Mouse (Mus musculus): ENCODE results near the gene Tnfrsf8. TPM values are rescaled to one million over a fixed set of nuclear protein-coding genes. Genes with fewer than 3 reads are reported as not detected.

The Tnfrsf8 gene
- polyA plus RNA-seq, 1 experiment: 0.68 TPM

GRCm38 (mm10) chr4:145322211-145322610 lies 7.2 kb upstream of the Tnfrsf8 start:
- WGBS: 75% methylated on average over 5 of the region's 5 CpGs
- no peaks in the 10 kb centered on the region for H3K36me3 ChIP-seq (ENCODE audit: control insufficient read depth, insufficient read depth, low read length)
- DNase-seq (ENCODE audit: low read depth in 1 of 2, low spot score in 2 of 2): no peak
- no peak overlapping the region for H3K4me3 ChIP-seq (ENCODE audit: extremely low read depth, insufficient read depth, insufficient read length)
- H3K27ac ChIP-seq (ENCODE audit: insufficient read depth, low read length): no peak overlapping the region
- H3K27me3 ChIP-seq (ENCODE audit: control insufficient read depth, insufficient read depth, low read length): no peaks in the 10 kb centered on the region
- TF ChIP-seq CTCF (IDR thresholded peaks at IDR 0.05; ENCODE audit: extremely low read depth, insufficient read depth, insufficient read length, insufficient replicate concordance) (no peak), POLR2A (IDR thresholded peaks at IDR 0.05; ENCODE audit: low read depth, low read length) (no peak)
- no peaks in the 10 kb centered on the region for H3K4me1 ChIP-seq (ENCODE audit: control insufficient read depth, insufficient read depth, insufficient read length)

GRCm38 (mm10) chr4:145320624-145321023 lies 5.7 kb upstream of the Tnfrsf8 start:
- no peaks in the 10 kb centered on the region for H3K36me3 ChIP-seq (ENCODE audit: control insufficient read depth, insufficient read depth, low read length)
- H3K4me3 ChIP-seq (ENCODE audit: extremely low read depth, insufficient read depth, insufficient read length): no peak overlapping the region
- TF ChIP-seq POLR2A (IDR thresholded peaks at IDR 0.05; ENCODE audit: low read depth, low read length) (no peak), CTCF (IDR thresholded peaks at IDR 0.05; ENCODE audit: extremely low read depth, insufficient read depth, insufficient read length, insufficient replicate concordance) (no peak)
- DNase-seq (ENCODE audit: low read depth in 1 of 2, low spot score in 2 of 2): no peak
- 85% methylated on average over 4 of the region's 4 CpGs for WGBS
- no peaks in the 10 kb centered on the region for H3K27me3 ChIP-seq (ENCODE audit: control insufficient read depth, insufficient read depth, low read length)
- H3K4me1 ChIP-seq (ENCODE audit: control insufficient read depth, insufficient read depth, insufficient read length): no peaks in the 10 kb centered on the region
- no peak overlapping the region for H3K27ac ChIP-seq (ENCODE audit: insufficient read depth, low read length)

GRCm38 (mm10) chr4:145319274-145320226 lies 4.6 kb upstream of the Tnfrsf8 start:
- WGBS: 61% methylated on average over 4 of the region's 4 CpGs
- Histone ChIP-seq H3K4me3 (ENCODE audit: extremely low read depth, insufficient read depth, insufficient read length) (no peak overlapping the region), H3K27ac (ENCODE audit: insufficient read depth, low read length) (no peak overlapping the region), H3K4me1 (ENCODE audit: control insufficient read depth, insufficient read depth, insufficient read length) (no peaks in the 10 kb centered on the region), H3K36me3 (ENCODE audit: control insufficient read depth, insufficient read depth, low read length) (no peaks in the 10 kb centered on the region), H3K27me3 (ENCODE audit: control insufficient read depth, insufficient read depth, low read length) (no peaks in the 10 kb centered on the region)
- no peak for DNase-seq (ENCODE audit: low read depth in 1 of 2, low spot score in 2 of 2)
- TF ChIP-seq POLR2A (IDR thresholded peaks at IDR 0.05; ENCODE audit: low read depth, low read length) (no peak), CTCF (IDR thresholded peaks at IDR 0.05; ENCODE audit: extremely low read depth, insufficient read depth, insufficient read length, insufficient replicate concordance) (no peak)

- Histone ChIP-seq H3K4me1 (ENCODE audit: control insufficient read depth, insufficient read depth, insufficient read length) (no peaks in the 10 kb centered on the region), H3K4me3 (ENCODE audit: extremely low read depth, insufficient read depth, insufficient read length) (no peak overlapping the region), H3K27ac (ENCODE audit: insufficient read depth, low read length) (no peak overlapping the region), H3K27me3 (ENCODE audit: control insufficient read depth, insufficient read depth, low read length) (no peaks in the 10 kb centered on the region), H3K36me3 (ENCODE audit: control insufficient read depth, insufficient read depth, low read length) (no peaks in the 10 kb centered on the region)
- 91% methylated on average over 5 of the region's 5 CpGs for WGBS
- DNase-seq (ENCODE audit: low read depth in 1 of 2, low spot score in 2 of 2): no peak
- TF ChIP-seq CTCF (IDR thresholded peaks at IDR 0.05; ENCODE audit: extremely low read depth, insufficient read depth, insufficient read length, insufficient replicate concordance): no peak
- TF ChIP-seq POLR2A (IDR thresholded peaks at IDR 0.05; ENCODE audit: low read depth, low read length): no peak
These were observed 1.7 kb upstream of the Tnfrsf8 start for GRCm38 (mm10) chr4:145316708-145317107.

- H3K4me1 ChIP-seq (ENCODE audit: control insufficient read depth, insufficient read depth, insufficient read length): no peaks in the 10 kb centered on the region
- no peak for DNase-seq (ENCODE audit: low read depth in 1 of 2, low spot score in 2 of 2)
- TF ChIP-seq POLR2A (IDR thresholded peaks at IDR 0.05; ENCODE audit: low read depth, low read length) (no peak), CTCF (IDR thresholded peaks at IDR 0.05; ENCODE audit: extremely low read depth, insufficient read depth, insufficient read length, insufficient replicate concordance) (peak; percentile 18; the same call in 1 of the 2 replicates)
- H3K36me3 ChIP-seq (ENCODE audit: control insufficient read depth, insufficient read depth, low read length): no peaks in the 10 kb centered on the region
- no peak overlapping the region for H3K27ac ChIP-seq (ENCODE audit: insufficient read depth, low read length)
- H3K27me3 ChIP-seq (ENCODE audit: control insufficient read depth, insufficient read depth, low read length): no peaks in the 10 kb centered on the region
- H3K4me3 ChIP-seq (ENCODE audit: extremely low read depth, insufficient read depth, insufficient read length): no peak overlapping the region
- 80% methylated on average over 4 of the region's 4 CpGs for WGBS
These were observed 998 bp downstream of the Tnfrsf8 start for GRCm38 (mm10) chr4:145313966-145314365.

GRCm38 (mm10) chr4:145313256-145313655 lies 1.7 kb downstream of the Tnfrsf8 start:
- no peaks in the 10 kb centered on the region for H3K27me3 ChIP-seq (ENCODE audit: control insufficient read depth, insufficient read depth, low read length)
- no peaks in the 10 kb centered on the region for H3K36me3 ChIP-seq (ENCODE audit: control insufficient read depth, insufficient read depth, low read length)
- H3K4me3 ChIP-seq (ENCODE audit: extremely low read depth, insufficient read depth, insufficient read length): no peak overlapping the region
- H3K27ac ChIP-seq (ENCODE audit: insufficient read depth, low read length): no peak overlapping the region
- WGBS: 86% methylated on average over 3 of the region's 3 CpGs
- DNase-seq (ENCODE audit: low read depth in 1 of 2, low spot score in 2 of 2): no peak
- no peaks in the 10 kb centered on the region for H3K4me1 ChIP-seq (ENCODE audit: control insufficient read depth, insufficient read depth, insufficient read length)
- no peak for TF ChIP-seq CTCF (IDR thresholded peaks at IDR 0.05; ENCODE audit: extremely low read depth, insufficient read depth, insufficient read length, insufficient replicate concordance)
- no peak for TF ChIP-seq POLR2A (IDR thresholded peaks at IDR 0.05; ENCODE audit: low read depth, low read length)

GRCm38 (mm10) chr4:145312530-145312929 lies 2.4 kb downstream of the Tnfrsf8 start:
- Histone ChIP-seq H3K27me3 (ENCODE audit: control insufficient read depth, insufficient read depth, low read length) (no peaks in the 10 kb centered on the region), H3K4me1 (ENCODE audit: control insufficient read depth, insufficient read depth, insufficient read length) (no peaks in the 10 kb centered on the region), H3K27ac (ENCODE audit: insufficient read depth, low read length) (no peak overlapping the region), H3K36me3 (ENCODE audit: control insufficient read depth, insufficient read depth, low read length) (no peaks in the 10 kb centered on the region), H3K4me3 (ENCODE audit: extremely low read depth, insufficient read depth, insufficient read length) (no peak overlapping the region)
- WGBS: 45% methylated on average over 7 of the region's 7 CpGs
- TF ChIP-seq POLR2A (IDR thresholded peaks at IDR 0.05; ENCODE audit: low read depth, low read length) (no peak), CTCF (IDR thresholded peaks at IDR 0.05; ENCODE audit: extremely low read depth, insufficient read depth, insufficient read length, insufficient replicate concordance) (no peak)
- DNase-seq (ENCODE audit: low read depth in 1 of 2, low spot score in 2 of 2): no peak
